Mouse (Mus musculus) brain, adult 10 weeks (tissue): ENCODE data around the gene Atxn7l3. TPM values are rescaled to one million over a fixed set of nuclear protein-coding genes. Genes with fewer than 3 reads are reported as not detected.

Source experiments
- polyA plus RNA-seq: library from polyadenylated mRNA; stranded (reverse); fragments of 350-450 nt; fragmentation: Illumina TruSeq; extraction: RNeasy Lipid Tissue Mini Kit (QIAGEN cat#74804); gene quantifications from one replicate; pipeline ENCODE4 v1.2.3, GENCODE M21; 2015; ENCODE audit warnings: low read depth, low replicate concordance

Atxn7l3 gene
- 175 TPM for polyA plus RNA-seq

DNA sequence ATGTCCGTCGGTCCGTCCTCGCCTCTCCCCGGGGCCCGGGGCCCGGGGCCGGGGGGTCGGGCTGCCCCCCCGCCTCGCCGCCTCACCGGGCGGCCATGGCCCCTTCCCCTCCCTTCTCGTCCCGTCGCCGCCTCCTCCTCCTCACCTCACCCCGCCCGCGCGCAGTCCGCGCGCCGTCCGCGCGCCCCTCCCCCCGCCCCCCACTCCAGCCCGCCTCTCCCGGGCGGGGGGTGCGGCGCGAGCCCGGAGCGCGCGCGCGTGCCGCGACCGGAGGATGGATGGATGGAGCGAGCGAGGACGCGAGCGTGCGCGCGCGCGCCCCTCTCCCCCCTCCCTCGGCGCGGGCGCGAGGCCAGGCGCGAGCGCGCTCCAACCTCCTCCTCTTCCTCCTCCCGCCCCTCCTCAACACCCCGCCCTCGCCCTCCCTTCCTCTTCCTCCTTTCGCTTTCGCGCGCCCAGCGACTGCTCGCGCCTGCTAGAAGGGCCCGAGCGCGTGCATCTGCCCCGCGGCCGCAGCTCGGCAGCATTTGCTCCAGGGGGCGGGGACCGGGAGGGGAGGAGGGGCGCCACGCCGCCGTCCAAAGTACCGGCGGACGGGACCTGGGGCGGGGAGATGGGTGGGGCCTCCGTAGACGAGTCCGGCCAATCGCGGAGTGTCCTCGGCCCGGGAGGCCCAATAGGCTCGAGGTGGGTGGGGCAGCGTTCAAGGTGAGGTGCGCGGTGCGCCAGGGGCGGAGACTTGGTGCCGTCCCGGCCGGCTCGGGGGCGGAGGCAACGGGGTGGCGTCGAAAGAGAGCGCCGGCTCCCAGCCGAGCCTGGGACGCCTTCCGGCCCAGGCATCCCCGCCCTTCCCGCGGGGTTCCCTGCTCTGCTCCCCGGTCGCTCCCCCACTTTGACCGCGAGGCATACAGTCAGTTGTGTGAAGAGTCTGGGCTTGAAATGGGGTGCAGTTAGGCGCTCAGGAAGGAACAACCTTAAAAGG lies at the start of gene Atxn7l3:
TSS of gene Atxn7l3 (minus strand) at position 141 of the 982 bp plus-strand sequence.

DNA sequence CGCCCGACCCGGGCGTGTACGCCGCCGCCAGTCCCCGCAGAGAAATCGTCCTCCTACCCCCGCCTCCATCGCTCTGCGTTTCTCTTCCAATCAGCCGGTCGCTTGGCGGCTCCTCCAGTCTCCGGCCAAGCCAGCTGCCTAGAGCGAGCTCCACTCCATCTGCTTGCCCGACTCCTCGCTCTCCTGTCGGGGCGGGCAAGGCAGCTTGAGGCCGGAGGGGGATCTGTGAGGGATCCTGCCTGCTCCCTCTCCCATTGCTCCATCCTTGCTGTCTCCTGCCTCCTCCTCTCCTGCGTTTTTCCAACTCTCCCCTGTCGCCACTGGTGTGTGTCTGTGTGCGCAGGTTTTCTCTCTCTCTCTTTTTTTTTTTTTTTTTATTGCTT lies 23.0 kb upstream of the Atxn7l3 start, which contains the start of gene Ubtf:
TSS of gene Ubtf (minus strand) at position 333 of the 383 bp plus-strand sequence.

DNA sequence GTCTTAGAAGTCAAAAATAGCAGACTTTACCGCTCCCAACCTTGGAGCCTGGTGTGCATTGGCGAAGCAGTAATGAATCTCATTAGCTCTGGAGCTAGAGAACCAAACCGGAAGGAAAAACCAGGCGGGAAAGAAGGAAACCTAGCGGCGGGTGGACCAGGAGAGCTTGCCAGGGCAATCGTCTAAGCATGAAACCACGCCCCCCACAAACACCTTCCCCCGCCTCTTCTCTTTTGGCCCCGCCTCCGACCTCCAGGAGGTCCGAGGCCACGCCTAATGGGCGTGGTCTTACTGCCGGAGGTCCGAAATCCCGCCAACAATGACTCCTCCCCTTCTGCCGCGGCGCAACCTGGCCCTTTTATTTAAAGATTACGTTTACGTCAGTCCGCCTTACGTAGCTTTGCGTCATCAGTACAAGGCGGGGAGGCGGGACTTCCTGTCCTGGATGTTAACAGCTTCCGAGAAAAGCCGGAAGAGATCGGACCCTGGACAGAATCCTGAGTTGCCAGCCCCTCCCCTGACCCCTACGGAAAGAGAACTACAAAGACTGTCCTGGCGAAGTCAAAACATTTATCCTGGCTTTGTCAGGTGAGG lies 11.8 kb downstream of the Atxn7l3 start, which contains the start of gene Tmub2:
TSS of gene Tmub2 (plus strand) at position 431 of the 594 bp plus-strand sequence.

DNA sequence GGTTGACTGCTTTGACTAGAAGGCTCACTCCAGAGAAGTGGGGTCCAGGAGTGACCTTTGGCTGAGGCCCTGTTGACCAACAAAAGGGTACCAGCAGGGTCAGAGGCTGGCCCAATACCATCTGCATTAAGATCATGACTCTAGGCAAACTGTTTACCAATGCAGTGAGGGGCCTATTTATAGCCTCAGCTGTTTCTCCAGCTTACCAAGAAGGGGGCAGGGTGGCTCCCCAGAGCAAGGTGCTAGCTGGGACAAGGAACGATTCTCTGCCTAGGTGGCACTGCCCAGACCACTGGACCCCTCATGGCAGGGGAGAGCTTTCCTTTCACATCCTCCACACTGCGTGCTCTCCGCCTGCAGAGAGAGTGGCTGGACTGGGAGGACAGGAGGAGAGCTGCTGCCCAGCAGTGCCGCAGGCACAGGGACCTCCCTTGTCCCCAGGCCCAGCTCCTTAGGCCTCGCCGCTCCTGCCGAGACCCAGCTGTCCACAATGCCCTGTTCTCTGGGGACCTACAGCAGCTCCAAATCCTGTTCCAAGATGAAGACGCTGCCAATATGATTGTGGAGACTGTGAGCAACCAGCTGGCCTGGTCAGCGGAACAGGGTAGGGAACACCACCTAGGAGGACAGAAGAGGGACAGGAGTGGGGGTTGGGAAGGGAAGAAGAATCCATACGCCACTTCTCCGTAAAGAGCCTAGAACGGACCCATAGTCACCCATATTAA lies 27.7 kb downstream of the Atxn7l3 start, which contains the start of gene Asb16:
TSS of gene Asb16 (plus strand) at position 224 of the 725 bp plus-strand sequence.

DNA sequence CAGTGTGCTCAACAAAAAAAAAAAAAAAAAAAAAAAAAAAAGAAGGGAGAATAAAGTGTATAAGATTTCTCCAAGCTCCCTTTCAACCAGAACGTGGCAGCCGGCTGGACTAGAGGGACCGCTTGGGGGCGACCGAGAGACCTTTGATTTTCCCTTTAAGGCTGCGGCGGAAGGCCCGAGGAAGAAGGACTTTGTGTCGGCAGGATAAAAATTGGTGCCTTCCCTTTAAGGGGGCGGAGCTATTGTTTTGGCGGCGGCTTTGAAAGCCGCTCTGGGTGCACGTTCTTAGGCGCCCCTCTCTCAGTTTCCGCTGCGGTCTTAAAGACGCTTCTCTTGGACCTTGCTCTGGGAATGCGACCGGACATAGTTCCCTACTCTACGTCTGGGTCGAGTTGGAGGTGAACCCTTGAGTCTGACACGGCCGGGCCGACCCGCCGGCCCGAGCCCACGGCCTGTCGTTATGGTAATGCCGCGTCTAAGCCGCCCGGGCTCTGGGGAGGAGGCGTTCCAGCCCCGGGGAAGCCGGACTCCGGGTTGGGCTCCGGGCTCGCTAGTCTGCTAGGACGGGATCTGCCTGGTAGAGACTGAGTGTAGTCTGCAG lies 47.7 kb downstream of the Atxn7l3 start, which contains the start of gene BC030867:
TSS of gene BC030867 (plus strand) at position 253 of the 601 bp plus-strand sequence.

Other genes starting within 250 kb of the Atxn7l3 start
- gene Mpp2, start 208.1 kb downstream of the Atxn7l3 start, polyA plus RNA-seq = 87.5 TPM
- not detected for gene Ppy, start 195.3 kb downstream of the Atxn7l3 start, polyA plus RNA-seq
- not detected for gene Pyy, start 188.8 kb downstream of the Atxn7l3 start, polyA plus RNA-seq
- not detected for gene Nags, start 151.1 kb downstream of the Atxn7l3 start, polyA plus RNA-seq
- 25.8 TPM for gene Tmem101, start 140.2 kb downstream of the Atxn7l3 start, polyA plus RNA-seq
- gene Lsm12, start 111.3 kb downstream of the Atxn7l3 start, polyA plus RNA-seq = 26.1 TPM
- gene G6pc3, start 107.0 kb downstream of the Atxn7l3 start, polyA plus RNA-seq = 61.4 TPM
- 122 TPM for gene Hdac5, start 66.5 kb downstream of the Atxn7l3 start, polyA plus RNA-seq
- gene BC030867, start 47.7 kb downstream of the Atxn7l3 start, polyA plus RNA-seq = 2.6 TPM
- gene Asb16, start 27.9 kb downstream of the Atxn7l3 start, polyA plus RNA-seq = 3.1 TPM
- 92.1 TPM for gene Tmub2, start 11.7 kb downstream of the Atxn7l3 start, polyA plus RNA-seq
- gene Ubtf, start 23.1 kb upstream of the Atxn7l3 start, polyA plus RNA-seq = 89.6 TPM
- gene Slc4a1, start 69.6 kb upstream of the Atxn7l3 start, polyA plus RNA-seq = not detected
- gene Rundc3a, start 96.8 kb upstream of the Atxn7l3 start, polyA plus RNA-seq = 388 TPM
- gene Slc25a39, start 111.3 kb upstream of the Atxn7l3 start, polyA plus RNA-seq = 84.6 TPM
- gene Grn, start 133.7 kb upstream of the Atxn7l3 start, polyA plus RNA-seq = 50.6 TPM
- 45.0 TPM for gene Fam171a2, start 151.1 kb upstream of the Atxn7l3 start, polyA plus RNA-seq
- 4.9 TPM for gene Itga2b, start 173.5 kb upstream of the Atxn7l3 start, polyA plus RNA-seq